Mouse (Mus musculus) forebrain, postnatal 0 days (tissue): ENCODE measurements at regions not wholly inside any gene's neighbourhood (a gene's known extent, or its start where the extent isn't known, plus 50 kb on each side); places are given as distances from the start of the nearest gene placed in this dataset.

ENCODE experiments used
- ATAC-seq: fragments of 200-750 bp; cut with Nextera tagmentation; 2 replicates; pipeline ENCODE4 v1.8.0; 2017; ENCODE audit warnings: mild to moderate bottlenecking, moderate library complexity
- DNase-seq: peaks from one replicate; pipeline ENCODE4 v3.0.0-alpha.2; 2015
- H3K27ac ChIP-seq: fragments of 300-500 bp; sonication (generic); 2 replicates; pipeline ENCODE4 v1.5.1; 2014; ENCODE audit warnings: low read depth, mild to moderate bottlenecking, antibody characterized with exemption, low read length, moderate library complexity, mixed read lengths
- H3K27me3 ChIP-seq: fragments of 300-500 bp; sonication (generic); 2 replicates; pipeline ENCODE4 v1.6.1; 2014; ENCODE audit warnings: mild to moderate bottlenecking, low read length, mixed read lengths; ENCODE audit not compliant: insufficient read depth
- H3K36me3 ChIP-seq: fragments of 300-500 bp; sonication (generic); 2 replicates; pipeline ENCODE4 v1.6.1; 2014; ENCODE audit warnings: mild to moderate bottlenecking, moderate library complexity; ENCODE audit not compliant: insufficient read depth
- H3K4me1 ChIP-seq: fragments of 300-500 bp; sonication (generic); 2 replicates; pipeline ENCODE4 v1.6.1; 2014; ENCODE audit warnings: antibody characterized with exemption; ENCODE audit not compliant: insufficient read depth
- H3K4me2 ChIP-seq: fragments of 300-500 bp; sonication (generic); 2 replicates; pipeline ENCODE4 v1.6.1; 2014; ENCODE audit warnings: low read depth, mild to moderate bottlenecking, moderate library complexity
- H3K4me3 ChIP-seq: fragments of 300-500 bp; sonication (generic); 2 replicates; pipeline ENCODE4 v1.5.1; 2014; ENCODE audit warnings: low read depth, low read length, mixed read lengths
- H3K9ac ChIP-seq: fragments of 300-500 bp; sonication (generic); 2 replicates; pipeline ENCODE4 v1.6.1; 2014; ENCODE audit warnings: mild to moderate bottlenecking
- H3K9me3 ChIP-seq: fragments of 300-500 bp; sonication (generic); 2 replicates; pipeline ENCODE4 v1.6.1; 2016; ENCODE audit warnings: low read length
- CTCF ChIP-seq: sonication (generic); IDR thresholded peaks from 2 replicates; pipeline ENCODE4 v1.5.1; 2016; ENCODE audit warnings: antibody characterized with exemption, control low read depth, low read depth
- WGBS: fragments of 180-500 bp; shearing (Covaris S2); extraction: QIAGEN DNeasy Blood & Tissue Kit; methylation state at CpG from one replicate; pipeline ENCODE4 v1.1.7; 2014; 5-methylcytosine and 5-hydroxymethylcytosine counted together

GRCm38 (mm10) chr1:184273722-184274121, 239.6 kb upstream of the 1700056E22Rik start:
- Histone ChIP-seq H3K36me3 (no peaks in the 10 kb centered on the region), H3K27ac (no peak overlapping the region), H3K9ac (no peak overlapping the region), H3K4me3 (no peak overlapping the region), H3K4me2 (no peak overlapping the region), H3K27me3 (no peaks in the 10 kb centered on the region), H3K4me1 (no peaks in the 10 kb centered on the region), H3K9me3 (no peaks in the 10 kb centered on the region)
- 61% methylated on average over 1 of the region's 1 CpGs for WGBS
- no peak for DNase-seq
- no peak for TF ChIP-seq CTCF
- ATAC-seq: no peak

- no peak for TF ChIP-seq CTCF
- Histone ChIP-seq H3K9ac (no peak overlapping the region), H3K9me3 (no peaks in the 10 kb centered on the region), H3K27me3 (no peaks in the 10 kb centered on the region), H3K4me3 (no peak overlapping the region), H3K36me3 (no peaks in the 10 kb centered on the region), H3K4me1 (no peaks in the 10 kb centered on the region), H3K4me2 (no peak overlapping the region), H3K27ac (no peak overlapping the region)
- ATAC-seq (no peak), DNase-seq (no peak)
- 86% methylated on average over 8 of the region's 8 CpGs for WGBS
Measured at GRCm38 (mm10) chr1:184271254-184271653, 237.2 kb upstream of the 1700056E22Rik start.

GRCm38 (mm10) chr1:184266051-184266450, 231.9 kb upstream of the 1700056E22Rik start:
- ATAC-seq (no peak), DNase-seq (peak; percentile 83)
- WGBS: 15% methylated on average over 8 of the region's 8 CpGs
- H3K4me2 ChIP-seq: no peak overlapping the region
- no peaks in the 10 kb centered on the region for H3K9me3 ChIP-seq
- H3K27me3 ChIP-seq: no peaks in the 10 kb centered on the region
- peak; percentile 98 for TF ChIP-seq CTCF
- H3K27ac ChIP-seq: no peak overlapping the region
- H3K36me3 ChIP-seq: no peaks in the 10 kb centered on the region
- no peak overlapping the region for H3K9ac ChIP-seq
- H3K4me1 ChIP-seq: no peaks in the 10 kb centered on the region
- no peak overlapping the region for H3K4me3 ChIP-seq

- Histone ChIP-seq H3K4me3 (no peak overlapping the region), H3K9ac (no peak overlapping the region), H3K36me3 (no peaks in the 10 kb centered on the region), H3K27ac (no peak overlapping the region), H3K4me1 (no peaks in the 10 kb centered on the region), H3K9me3 (no peaks in the 10 kb centered on the region), H3K4me2 (no peak overlapping the region), H3K27me3 (no peaks in the 10 kb centered on the region)
- ATAC-seq: no peak
- TF ChIP-seq CTCF: no peak; the same call in 1 of the 2 replicates
- no peak for DNase-seq
- WGBS: 57% methylated on average over 2 of the region's 2 CpGs
Measured at GRCm38 (mm10) chr1:184262975-184263374, 228.9 kb upstream of the 1700056E22Rik start.

- Histone ChIP-seq H3K4me1 (no peaks in the 10 kb centered on the region), H3K27me3 (no peaks in the 10 kb centered on the region), H3K36me3 (no peaks in the 10 kb centered on the region), H3K9me3 (no peaks in the 10 kb centered on the region), H3K27ac (no peak overlapping the region), H3K4me2 (no peak overlapping the region), H3K9ac (no peak overlapping the region), H3K4me3 (no peak overlapping the region)
- no peak for DNase-seq
- no peak for ATAC-seq
- 67% methylated on average over 6 of the region's 6 CpGs for WGBS
- TF ChIP-seq CTCF: no peak
Measured at GRCm38 (mm10) chr1:184261385-184261727, 227.3 kb upstream of the 1700056E22Rik start.

GRCm38 (mm10) chr1:184260722-184261384, 226.8 kb upstream of the 1700056E22Rik start:
- H3K4me2 ChIP-seq: no peak overlapping the region
- H3K9me3 ChIP-seq: no peaks in the 10 kb centered on the region
- TF ChIP-seq CTCF: no peak
- no peak overlapping the region for H3K27ac ChIP-seq
- no peak overlapping the region for H3K9ac ChIP-seq
- ATAC-seq (no peak), DNase-seq (no peak)
- no peaks in the 10 kb centered on the region for H3K36me3 ChIP-seq
- WGBS: 87% methylated on average over 6 of the region's 6 CpGs
- H3K4me3 ChIP-seq: no peak overlapping the region
- no peaks in the 10 kb centered on the region for H3K27me3 ChIP-seq
- H3K4me1 ChIP-seq: no peaks in the 10 kb centered on the region

- no peak for TF ChIP-seq CTCF
- WGBS: 92% methylated on average over 9 of the region's 9 CpGs
- H3K4me1 ChIP-seq: no peaks in the 10 kb centered on the region
Measured at GRCm38 (mm10) chr1:184259853-184260252, 225.8 kb upstream of the 1700056E22Rik start.

More at GRCm38 (mm10) chr1:184259853-184260252, 225.8 kb upstream of the 1700056E22Rik start:
- no peak overlapping the region for H3K9ac ChIP-seq
- no peaks in the 10 kb centered on the region for H3K36me3 ChIP-seq
- no peaks in the 10 kb centered on the region for H3K27me3 ChIP-seq
- H3K9me3 ChIP-seq: no peaks in the 10 kb centered on the region
- H3K4me2 ChIP-seq: no peak overlapping the region
- no peak overlapping the region for H3K27ac ChIP-seq
- ATAC-seq (no peak), DNase-seq (no peak)
- H3K4me3 ChIP-seq: no peak overlapping the region
